Mouse (Mus musculus): Measurements from ENCODE around the gene Irf7. TPM values are rescaled to one million over a fixed set of nuclear protein-coding genes. Genes with fewer than 3 reads are reported as not detected.

Irf7 gene
- polyA plus RNA-seq, 1 experiment from 2014 or later = 1.4 TPM

GRCm38 (mm10) chr7:141213133-141213532, 53.1 kb downstream of the Irf7 start:
- Histone ChIP-seq H3K4me2 (no peak overlapping the region), H3K4me1 (ENCODE audit: control insufficient read depth, insufficient read depth, low read length) (peaks cover 13% of the 10 kb centered on the region), H3K9ac (ENCODE audit: low read length) (no peak overlapping the region), H3K27me3 (ENCODE audit: control insufficient read depth, insufficient read depth, low read length) (no peaks in the 10 kb centered on the region), H3K27ac (ENCODE audit: low read depth, low read length) (no peak overlapping the region), H3K4me3 (ENCODE audit: low read depth, low read length) (no peak overlapping the region), H3K36me3 (ENCODE audit: control insufficient read depth, insufficient read depth, low read length) (no peaks in the 10 kb centered on the region), H3K9me3 (ENCODE audit: control insufficient read depth, low read length) (no peaks in the 10 kb centered on the region)
- WGBS = 85% methylated on average over 3 of the region's 3 CpGs
- ATAC-seq (ENCODE audit: low FRiP score) (no peak), DNase-seq (ENCODE audit: low spot score, missing footprints) (peak; percentile 57)

MicroRNAs within 50 kb of the gene (microRNA counts, 519-probe panel; counts per million panel counts)
- 5,194 counts per million, percentile 62 among the panel's probes with 10 or more counts for microRNA mmu-miR-210

Small RNA genes within 50 kb of the gene (microRNA-seq; reads per million reads assigned to microRNA genes)
- 1,014 reads per million, percentile 78 among the genes with 10 or more reads in this experiment for gene Mir210

Other genes starting within 250 kb of the Irf7 start
- not detected in 2 replicates for gene Ifitm6, start 248.6 kb downstream of the Irf7 start, polyA plus RNA-seq (2014; fragmentation: Nextera tagmentation; extraction: Ambion mirVana)
- not detected in 2 replicates for gene Gm17387, start 237.3 kb downstream of the Irf7 start, polyA plus RNA-seq (2014; fragmentation: Nextera tagmentation; extraction: Ambion mirVana)
- 18.8 and 19.5 TPM in 2 replicates for gene B4galnt4, start 205.4 kb downstream of the Irf7 start, polyA plus RNA-seq (2014; fragmentation: Nextera tagmentation; extraction: Ambion mirVana)
- 0.82 and 0.84 TPM in 2 replicates for gene Pkp3, start 188.3 kb downstream of the Irf7 start, polyA plus RNA-seq (2014; fragmentation: Nextera tagmentation; extraction: Ambion mirVana)
- gene Sigirr, start 165.9 kb downstream of the Irf7 start, polyA plus RNA-seq (2014; fragmentation: Nextera tagmentation; extraction: Ambion mirVana) = 1.2 and 1.8 TPM in 2 replicates
- 0.12 TPM in 1 of 2 replicates, not detected in the other for gene Ano9, start 148.7 kb downstream of the Irf7 start, polyA plus RNA-seq (2014; fragmentation: Nextera tagmentation; extraction: Ambion mirVana)
- gene Ptdss2, start 144.1 kb downstream of the Irf7 start, polyA plus RNA-seq (2014; fragmentation: Nextera tagmentation; extraction: Ambion mirVana) = 68.6 and 70.7 TPM in 2 replicates
- 54.6 and 56.7 TPM in 2 replicates for gene Rnh1, start 93.6 kb downstream of the Irf7 start, polyA plus RNA-seq (2014; fragmentation: Nextera tagmentation; extraction: Ambion mirVana)
- 86.1 and 103 TPM in 2 replicates for gene Hras, start 72.5 kb downstream of the Irf7 start, polyA plus RNA-seq (2014; fragmentation: Nextera tagmentation; extraction: Ambion mirVana)
- gene Lrrc56, start 72.3 kb downstream of the Irf7 start, polyA plus RNA-seq (2014; fragmentation: Nextera tagmentation; extraction: Ambion mirVana) = 7.5 and 8.8 TPM in 2 replicates
- 2.1 and 2.5 TPM in 2 replicates for gene Lmntd2, start 52.4 kb downstream of the Irf7 start, polyA plus RNA-seq (2014; fragmentation: Nextera tagmentation; extraction: Ambion mirVana)
- 33.5 and 38.3 TPM in 2 replicates for gene Rassf7, start 50.6 kb downstream of the Irf7 start, polyA plus RNA-seq (2014; fragmentation: Nextera tagmentation; extraction: Ambion mirVana)
- 59.6 and 78.3 TPM in 2 replicates for gene Phrf1, start 37.7 kb downstream of the Irf7 start, polyA plus RNA-seq (2014; fragmentation: Nextera tagmentation; extraction: Ambion mirVana)
- gene Cdhr5, start 10.3 kb upstream of the Irf7 start, polyA plus RNA-seq (2014; fragmentation: Nextera tagmentation; extraction: Ambion mirVana) = not detected in 2 replicates
- gene Sct, start 12.7 kb upstream of the Irf7 start, polyA plus RNA-seq (2014; fragmentation: Nextera tagmentation; extraction: Ambion mirVana) = 1.1 TPM in 2 replicates
- 0.14 and 0.17 TPM in 2 replicates for gene Drd4, start 25.5 kb upstream of the Irf7 start, polyA plus RNA-seq (2014; fragmentation: Nextera tagmentation; extraction: Ambion mirVana)
- 61.6 and 66.9 TPM in 2 replicates for gene Deaf1, start 61.2 kb upstream of the Irf7 start, polyA plus RNA-seq (2014; fragmentation: Nextera tagmentation; extraction: Ambion mirVana)
- 31.4 and 34.4 TPM in 2 replicates for gene Tmem80, start 61.3 kb upstream of the Irf7 start, polyA plus RNA-seq (2014; fragmentation: Nextera tagmentation; extraction: Ambion mirVana)
- 0.97 and 1.3 TPM in 2 replicates for gene Eps8l2, start 72.4 kb upstream of the Irf7 start, polyA plus RNA-seq (2014; fragmentation: Nextera tagmentation; extraction: Ambion mirVana)
- 386 and 400 TPM in 2 replicates for gene Taldo1, start 125.7 kb upstream of the Irf7 start, polyA plus RNA-seq (2014; fragmentation: Nextera tagmentation; extraction: Ambion mirVana)
- 34.0 and 36.1 TPM in 2 replicates for gene Gatd1, start 147.7 kb upstream of the Irf7 start, polyA plus RNA-seq (2014; fragmentation: Nextera tagmentation; extraction: Ambion mirVana)
- gene Cend1, start 163.0 kb upstream of the Irf7 start, polyA plus RNA-seq (2014; fragmentation: Nextera tagmentation; extraction: Ambion mirVana) = 5.8 and 5.9 TPM in 2 replicates
- gene Slc25a22, start 171.4 kb upstream of the Irf7 start, polyA plus RNA-seq (2014; fragmentation: Nextera tagmentation; extraction: Ambion mirVana) = 31.2 and 31.9 TPM in 2 replicates
- 7.4 and 7.8 TPM in 2 replicates for gene Pidd1, start 177.5 kb upstream of the Irf7 start, polyA plus RNA-seq (2014; fragmentation: Nextera tagmentation; extraction: Ambion mirVana)
- 891 and 959 TPM in 2 replicates for gene Rplp2, start 180.9 kb upstream of the Irf7 start, polyA plus RNA-seq (2014; fragmentation: Nextera tagmentation; extraction: Ambion mirVana)
- gene Pnpla2, start 188.7 kb upstream of the Irf7 start, polyA plus RNA-seq (2014; fragmentation: Nextera tagmentation; extraction: Ambion mirVana) = 12.7 and 14.0 TPM in 2 replicates
- 2.7 and 5.3 TPM in 2 replicates for gene Cracr2b, start 194.6 kb upstream of the Irf7 start, polyA plus RNA-seq (2014; fragmentation: Nextera tagmentation; extraction: Ambion mirVana)
- 32.5 and 36.6 TPM in 2 replicates for gene Cd151, start 200.9 kb upstream of the Irf7 start, polyA plus RNA-seq (2014; fragmentation: Nextera tagmentation; extraction: Ambion mirVana)
- 63.5 and 74.2 TPM in 2 replicates for gene Polr2l, start 208.7 kb upstream of the Irf7 start, polyA plus RNA-seq (2014; fragmentation: Nextera tagmentation; extraction: Ambion mirVana)
- 26.9 and 28.6 TPM in 2 replicates for gene Tspan4, start 208.8 kb upstream of the Irf7 start, polyA plus RNA-seq (2014; fragmentation: Nextera tagmentation; extraction: Ambion mirVana)